Mouse (Mus musculus) layer of hippocampus, adult 8-10 months (tissue): ENCODE results near the gene Rbm28. TPM values are rescaled to one million over a fixed set of nuclear protein-coding genes. Genes with fewer than 3 reads are reported as not detected.
A peak's percentile ranks its signal among the peaks of the same experiment; 100 is the strongest.

ENCODE experiments used
- DNase-seq, 2 experiments: peaks; one replicate each; pipeline ENCODE4 v3.0.0; 2022; ENCODE audit warnings: low spot score in 2 of 2
- total RNA-seq, 4 experiments: library from RNA; stranded (reverse); gene quantifications; 2 replicates each; pipeline ENCODE4 v1.2.4; 2022

The Rbm28 gene
- total RNA-seq, 4 experiments from 2014 or later: 38.0 to 52.6 (median 44.6) TPM

- DNase-seq: peak; percentile 33 to 48
Measured at GRCm38 (mm10) chr6:29145456-29146307, 19.1 kb downstream of the Rbm28 start.

DNA sequence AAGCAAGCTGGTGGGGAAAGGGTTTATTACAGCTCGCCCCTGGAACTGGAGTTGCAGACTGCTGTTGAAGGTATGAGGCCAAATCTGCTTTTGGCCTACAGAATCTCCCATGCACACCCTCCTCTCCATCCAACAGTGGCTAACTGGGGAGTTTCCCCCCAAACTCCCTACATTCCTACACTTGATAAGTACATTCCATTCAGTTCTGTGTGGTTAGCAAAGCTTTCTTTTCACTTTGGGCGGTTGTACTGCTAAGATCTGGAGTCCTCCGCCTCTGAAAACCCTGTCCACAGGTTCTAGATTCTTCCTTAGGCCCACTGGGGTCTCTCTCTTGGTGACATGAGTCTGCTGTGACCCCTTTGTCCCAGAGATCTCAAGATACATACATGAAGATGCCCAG is 19.8 kb downstream of the Rbm28 start:
- no peak for DNase-seq

DNA sequence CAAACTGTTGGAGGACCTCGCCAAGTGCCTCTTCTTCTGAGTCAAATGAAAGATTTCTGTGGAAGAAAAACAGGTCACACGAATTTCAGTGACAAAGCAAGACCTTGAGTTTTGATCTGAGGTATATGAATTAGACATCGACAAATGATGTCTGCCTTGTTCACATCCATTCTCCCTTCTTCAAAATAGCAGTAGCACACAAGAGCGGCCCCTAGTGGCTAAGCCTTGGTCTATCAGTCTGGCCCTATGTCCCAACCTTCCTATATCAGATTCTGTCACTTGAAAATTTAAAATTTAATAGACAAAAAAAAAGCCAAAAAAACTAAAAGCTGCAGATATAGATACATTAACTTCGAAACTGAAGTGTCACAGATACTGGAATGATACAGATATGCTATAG is 21.2 kb downstream of the Rbm28 start:
- DNase-seq: peak; percentile 45 to 67

- no peak for DNase-seq
Measured at GRCm38 (mm10) chr6:29137441-29137840, 27.4 kb downstream of the Rbm28 start.

GRCm38 (mm10) chr6:29133100-29133499 is 31.7 kb downstream of the Rbm28 start:
- no peak for DNase-seq

DNA sequence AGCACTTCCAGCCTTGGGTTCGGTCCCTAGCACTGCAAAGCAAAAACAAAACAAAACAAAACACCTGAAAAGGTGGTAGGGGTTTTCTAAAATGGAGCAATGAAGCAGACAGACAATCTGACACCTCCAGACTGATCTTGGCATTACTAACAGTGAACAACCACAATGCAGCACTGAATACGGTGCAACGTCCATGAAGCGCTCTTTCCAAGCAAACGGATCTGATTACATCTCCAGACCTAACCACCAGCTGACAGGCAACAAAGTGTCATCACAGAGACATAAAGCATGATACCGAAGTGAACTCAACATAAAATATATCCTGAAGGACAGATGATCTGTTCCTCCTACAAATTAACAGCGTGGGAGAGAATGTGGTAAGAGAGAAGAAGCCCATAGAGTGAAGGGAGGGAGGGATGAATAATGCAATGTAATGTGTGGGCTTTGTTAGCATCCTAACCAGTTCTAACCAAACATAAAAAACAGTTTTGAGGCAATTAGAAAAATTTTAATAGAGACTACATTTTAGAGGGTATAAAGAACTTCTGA is 37.9 kb downstream of the Rbm28 start:
- DNase-seq: no peak

GRCm38 (mm10) chr6:29119990-29120389 is 44.8 kb downstream of the Rbm28 start:
- no peak for DNase-seq

- DNase-seq: no peak
Measured at GRCm38 (mm10) chr6:29118963-29119362, 45.8 kb downstream of the Rbm28 start.

GRCm38 (mm10) chr6:29118231-29118630 is 46.6 kb downstream of the Rbm28 start:
- DNase-seq: no peak

- DNase-seq: peak in 1 of 2 experiments; percentile 45
Measured at GRCm38 (mm10) chr6:29117417-29118104, 47.2 kb downstream of the Rbm28 start.

DNA sequence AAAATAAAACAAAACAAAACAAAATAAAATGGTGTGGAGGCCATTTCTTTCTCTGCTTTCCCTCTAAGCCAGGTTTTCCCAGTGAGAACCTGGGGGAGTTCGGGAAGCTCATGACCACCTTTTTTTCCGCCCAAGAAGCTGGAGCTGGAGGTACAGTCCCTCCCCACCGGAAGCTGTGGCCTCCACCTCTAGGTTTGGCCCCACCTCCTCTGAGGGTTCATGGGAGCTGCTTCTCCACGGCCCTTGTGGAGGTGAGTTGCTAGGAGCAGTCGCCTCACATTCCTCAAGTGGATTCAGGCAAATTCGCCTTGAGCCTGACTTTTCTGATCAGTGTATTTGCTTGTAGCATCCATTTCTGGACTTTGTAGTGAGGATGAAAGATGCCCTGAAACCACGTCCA is 49.0 kb downstream of the Rbm28 start:
- no peak for DNase-seq

DNA sequence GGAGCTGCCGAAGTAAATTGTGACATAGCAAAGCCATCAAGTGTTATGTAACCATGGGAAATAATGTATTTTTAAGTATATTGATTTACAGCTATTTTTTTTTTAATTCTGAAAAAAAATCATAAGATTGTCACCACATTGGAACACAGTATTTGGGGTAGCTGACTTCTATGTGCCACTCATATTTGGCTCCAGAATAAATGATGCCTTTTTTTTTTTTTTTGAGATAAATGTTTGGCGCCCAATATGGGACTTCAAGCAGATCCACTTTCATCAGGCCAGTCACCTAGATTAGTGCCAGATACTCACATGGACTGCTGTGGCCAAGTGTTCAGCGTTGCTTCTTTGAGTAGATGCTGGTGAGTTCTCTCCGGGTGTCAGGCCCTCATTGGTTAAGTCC is 53.3 kb downstream of the Rbm28 start:
- no peak for DNase-seq

- no peak for DNase-seq
Measured at GRCm38 (mm10) chr6:29108376-29108775, 56.4 kb downstream of the Rbm28 start.

- peak; percentile 62 to 64 for DNase-seq
Measured at GRCm38 (mm10) chr6:29101248-29101864, 63.5 kb downstream of the Rbm28 start.

GRCm38 (mm10) chr6:29100423-29100822 is 64.4 kb downstream of the Rbm28 start:
- peak; percentile 38 to 42 for DNase-seq

DNA sequence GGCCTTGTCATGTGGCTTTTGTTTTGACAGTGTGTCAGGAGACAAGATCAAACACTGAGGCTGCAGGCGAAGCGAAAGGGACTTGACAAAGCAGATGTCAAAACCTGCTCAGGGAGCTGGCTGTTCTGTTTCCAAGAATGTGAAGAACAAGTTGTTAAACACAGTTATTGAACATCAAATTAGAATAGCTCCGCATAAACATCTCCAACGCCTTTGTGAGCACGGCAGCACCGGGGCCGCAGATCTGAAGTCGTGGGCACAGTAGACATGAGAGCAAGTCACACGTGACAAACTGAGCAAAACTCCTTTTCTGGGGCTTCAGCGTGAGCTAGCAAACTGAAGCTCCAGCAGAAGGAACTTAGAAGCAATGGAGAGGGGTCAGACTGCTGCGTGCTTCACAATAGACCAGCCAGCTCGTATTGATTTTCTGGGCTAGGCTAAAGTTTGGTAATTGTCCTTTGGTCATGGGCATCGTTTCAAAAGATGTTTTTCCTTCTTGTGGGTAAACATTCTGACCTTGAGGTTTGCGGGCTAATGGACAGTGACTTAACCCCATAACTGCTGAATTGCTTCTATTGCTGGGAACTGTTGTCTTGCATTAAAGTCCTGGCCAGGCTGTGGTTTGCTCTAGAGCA is 65.2 kb downstream of the Rbm28 start:
- DNase-seq: peak; percentile 17 to 38

DNA sequence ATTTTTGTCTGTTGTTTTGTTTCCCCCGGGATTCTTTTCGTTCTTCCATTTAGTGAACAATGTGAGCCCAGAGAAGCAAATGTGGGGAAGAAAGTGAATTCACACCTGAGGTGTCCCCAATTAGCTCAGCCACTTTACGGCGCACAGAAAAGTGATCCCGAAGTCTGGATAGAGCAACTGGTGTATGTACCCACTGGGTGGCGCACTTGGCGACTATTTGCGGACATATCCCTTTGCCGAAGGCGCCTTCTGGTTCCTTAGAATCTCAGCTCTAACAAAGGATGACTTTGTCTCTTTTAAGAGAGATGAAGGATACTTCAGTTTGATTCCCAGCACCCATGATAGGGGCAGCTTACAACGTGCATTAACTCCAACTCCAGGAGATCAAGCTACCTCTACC is 71.9 kb downstream of the Rbm28 start:
- DNase-seq: no peak

DNA sequence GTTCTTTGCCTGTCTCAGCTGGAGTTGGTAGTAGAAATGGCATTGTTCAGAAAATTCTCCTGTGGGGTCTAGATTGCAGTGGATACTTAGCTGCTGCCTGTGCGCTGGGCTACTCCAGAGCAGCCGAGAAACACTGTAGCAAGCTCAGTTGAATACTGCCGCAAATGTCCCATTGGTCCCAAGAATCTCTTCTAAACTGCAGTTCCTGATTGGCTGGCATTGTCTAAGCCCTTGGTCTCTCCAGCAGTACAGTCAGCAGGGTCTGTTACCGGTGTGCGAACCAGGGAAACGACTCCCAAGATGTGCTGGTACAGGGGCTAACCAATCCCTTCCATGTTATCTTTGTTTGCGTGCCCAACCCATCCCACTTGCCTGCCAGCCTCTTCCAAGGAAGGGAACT is 72.6 kb downstream of the Rbm28 start:
- DNase-seq: no peak

DNA sequence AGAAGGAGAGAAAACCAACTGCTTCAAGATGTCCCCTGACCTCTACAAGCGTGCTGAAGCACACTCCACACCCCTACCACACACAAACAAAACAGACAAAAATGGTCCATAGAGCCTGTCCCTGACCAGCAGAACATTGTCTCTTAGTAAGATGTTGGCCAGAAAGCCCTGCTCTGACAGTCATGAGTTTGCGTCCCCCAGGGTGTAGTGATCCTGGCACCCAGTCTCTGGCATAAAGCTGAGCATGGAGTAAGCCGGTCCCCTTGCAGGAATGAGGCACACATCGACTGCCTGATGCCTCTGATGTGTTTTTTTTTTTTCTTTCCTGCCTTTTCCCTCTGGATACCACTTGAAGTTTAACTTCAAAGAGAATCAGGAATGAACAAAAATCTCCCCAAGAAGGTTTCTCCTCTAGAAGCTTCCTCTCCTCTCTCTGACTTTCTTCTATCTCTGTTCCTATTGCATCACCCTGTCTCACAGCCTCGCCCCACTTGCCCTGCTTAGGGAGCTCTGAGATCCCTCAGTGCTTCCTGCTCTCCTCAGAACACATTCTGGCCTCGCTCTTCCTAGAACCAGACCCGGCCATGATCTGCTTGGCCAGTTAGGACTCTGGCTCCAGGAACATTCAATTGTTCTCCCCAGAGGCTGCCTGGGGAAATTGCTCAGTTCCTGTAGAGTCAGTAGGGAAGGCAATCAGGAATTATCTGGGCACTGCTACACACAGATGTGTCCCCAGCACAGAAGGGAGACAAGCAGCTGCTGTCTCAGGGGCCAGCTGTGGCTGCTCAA is 76.7 kb downstream of the Rbm28 start:
- DNase-seq: no peak

GRCm38 (mm10) chr6:29084401-29084800 is 80.4 kb downstream of the Rbm28 start:
- DNase-seq: no peak
